Mouse (Mus musculus): ENCODE measurements around the gene Fam189a1. TPM values are rescaled to one million over a fixed set of nuclear protein-coding genes. Genes with fewer than 3 reads are reported as not detected.

The Fam189a1 gene
- 17.1 and 17.5 TPM in 2 replicates for polyA plus RNA-seq (2012; rRNA removed)

DNA sequence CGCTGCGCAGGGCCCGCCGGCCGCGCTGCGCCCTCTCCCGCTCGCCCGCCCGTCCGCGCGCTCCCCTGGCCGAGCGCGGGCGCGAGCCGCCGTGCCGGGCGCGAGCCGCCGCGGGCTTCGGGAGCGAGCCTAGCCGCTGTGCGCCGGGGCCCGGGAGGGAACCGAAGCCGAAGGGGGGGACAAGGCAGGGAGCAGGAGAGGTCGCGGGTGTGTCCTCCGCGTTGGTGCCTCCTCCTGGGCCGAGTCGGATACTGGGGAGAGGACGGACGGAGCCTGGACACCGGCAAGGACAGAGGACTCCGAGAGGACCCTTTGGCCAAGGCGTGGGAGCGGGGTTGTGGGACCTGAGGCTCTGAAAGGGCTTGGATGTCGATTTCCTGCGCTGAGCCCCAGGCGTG lies at the start of gene Fam189a1:
TSS of gene Fam189a1 (minus strand) at position 57 of the 398 bp plus-strand sequence.
- under 1% methylated on average over 50 of the region's 50 CpGs for WGBS
- Histone ChIP-seq H3K4me3 (replicated peaks; ENCODE audit: insufficient read depth, low read depth, low read length) (peak within 1 kb of the TSS; percentile 52), H3K27me3 (ENCODE audit: control insufficient read depth, insufficient read depth, low read length) (no peaks in the 10 kb centered on the region; the same call in 1 of the 2 replicates), H3K27ac (ENCODE audit: insufficient read depth, low read length) (no peak within 1 kb of the TSS), H3K4me1 (ENCODE audit: control insufficient read depth, insufficient read depth, low read length) (no peaks in the 10 kb centered on the region)
- DNase-seq: peak; percentile 49 to 54
- no peak for TF ChIP-seq CTCF (IDR thresholded peaks at IDR 0.05; ENCODE audit: borderline replicate concordance, insufficient read depth, low read depth, low read length)
- TF ChIP-seq POLR2A (IDR thresholded peaks at IDR 0.05; ENCODE audit: borderline replicate concordance, insufficient read depth, low read length): no peak

DNA sequence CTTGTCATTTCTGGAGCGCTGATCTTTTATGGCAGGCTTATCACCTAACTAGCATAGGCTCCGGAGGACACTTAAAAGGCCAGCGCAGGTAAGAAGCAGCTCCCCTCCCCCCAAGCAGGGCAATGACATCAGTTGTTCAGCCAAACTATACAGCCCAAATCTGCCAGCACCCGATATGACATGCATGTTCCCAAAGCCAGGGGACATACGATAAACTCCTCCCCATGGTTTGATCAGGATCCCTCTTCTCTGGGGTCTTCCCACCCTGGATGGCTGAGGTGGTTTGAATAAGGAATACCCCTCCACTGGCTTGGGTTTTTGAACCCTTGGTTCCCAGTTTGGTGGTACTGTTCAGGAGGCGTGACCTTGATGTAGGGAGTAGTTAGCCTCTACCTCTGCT lies 49.7 kb upstream of the Fam189a1 start:
- Histone ChIP-seq H3K27ac (ENCODE audit: insufficient read depth, low read length) (no peak overlapping the region), H3K4me3 (replicated peaks; ENCODE audit: insufficient read depth, low read depth, low read length) (no peak overlapping the region), H3K27me3 (ENCODE audit: control insufficient read depth, insufficient read depth, low read length) (no peaks in the 10 kb centered on the region), H3K4me1 (ENCODE audit: control insufficient read depth, insufficient read depth, low read length) (no peaks in the 10 kb centered on the region)
- no peak for DNase-seq
- no peak for TF ChIP-seq POLR2A (IDR thresholded peaks at IDR 0.05; ENCODE audit: borderline replicate concordance, insufficient read depth, low read length)
- TF ChIP-seq CTCF (IDR thresholded peaks at IDR 0.05; ENCODE audit: borderline replicate concordance, insufficient read depth, low read depth, low read length): no peak
- WGBS: 90% methylated on average over 6 of the region's 6 CpGs

DNA sequence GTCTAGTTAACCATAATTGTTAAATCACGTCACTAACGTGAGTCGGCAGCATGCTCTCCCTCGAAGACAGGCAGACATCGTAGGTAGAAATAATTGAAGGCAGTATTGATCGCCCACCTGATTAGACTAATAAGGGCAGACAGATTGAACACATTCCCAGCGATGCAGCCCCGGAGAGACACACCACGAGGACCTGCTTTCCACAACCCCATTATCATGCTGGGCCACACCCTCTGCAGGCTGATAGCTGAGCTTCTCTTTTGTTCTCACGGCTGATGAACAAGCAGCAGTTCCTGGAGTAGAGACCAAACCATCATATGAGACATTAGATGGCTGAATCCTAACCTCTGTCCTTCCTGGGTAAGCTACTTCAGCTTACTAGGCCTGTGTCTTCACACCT lies 46.3 kb upstream of the Fam189a1 start:
- TF ChIP-seq POLR2A (IDR thresholded peaks at IDR 0.05; ENCODE audit: borderline replicate concordance, insufficient read depth, low read length) (no peak), CTCF (IDR thresholded peaks at IDR 0.05; ENCODE audit: borderline replicate concordance, insufficient read depth, low read depth, low read length) (no peak)
- Histone ChIP-seq H3K27me3 (ENCODE audit: control insufficient read depth, insufficient read depth, low read length) (no peaks in the 10 kb centered on the region), H3K4me3 (replicated peaks; ENCODE audit: insufficient read depth, low read depth, low read length) (no peak overlapping the region), H3K27ac (ENCODE audit: insufficient read depth, low read length) (no peak overlapping the region), H3K4me1 (ENCODE audit: control insufficient read depth, insufficient read depth, low read length) (no peaks in the 10 kb centered on the region)
- DNase-seq: no peak
- 76% methylated on average over 10 of the region's 10 CpGs for WGBS

- TF ChIP-seq CTCF (IDR thresholded peaks at IDR 0.05; ENCODE audit: borderline replicate concordance, insufficient read depth, low read depth, low read length) (no peak), POLR2A (IDR thresholded peaks at IDR 0.05; ENCODE audit: borderline replicate concordance, insufficient read depth, low read length) (no peak)
- Histone ChIP-seq H3K4me1 (ENCODE audit: control insufficient read depth, insufficient read depth, low read length) (no peaks in the 10 kb centered on the region), H3K27me3 (ENCODE audit: control insufficient read depth, insufficient read depth, low read length) (no peaks in the 10 kb centered on the region), H3K27ac (ENCODE audit: insufficient read depth, low read length) (no peak overlapping the region), H3K4me3 (replicated peaks; ENCODE audit: insufficient read depth, low read depth, low read length) (no peak overlapping the region)
- 21% methylated on average over 5 of the region's 5 CpGs for WGBS
- DNase-seq: no peak
Measured at GRCm38 (mm10) chr7:65180694-65181093, 24.3 kb upstream of the Fam189a1 start.

DNA sequence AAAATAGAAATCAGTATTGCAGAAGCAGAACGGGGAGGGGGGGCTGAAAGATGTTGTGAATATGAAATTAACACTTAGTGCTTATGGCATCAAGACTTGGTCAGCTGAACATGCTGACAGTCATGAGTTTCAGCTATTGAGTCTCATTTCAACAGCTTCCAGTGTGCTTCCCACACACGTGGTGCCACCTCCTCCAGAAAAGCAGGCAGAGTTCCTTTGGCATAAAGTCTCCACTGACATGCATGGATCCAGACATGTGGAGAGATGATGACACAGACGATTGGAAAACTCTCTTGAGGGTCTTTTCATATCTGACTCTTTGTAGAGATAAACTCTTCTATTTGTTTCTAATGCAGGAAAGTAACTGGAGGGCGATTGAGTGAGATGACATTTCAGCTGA lies 14.4 kb upstream of the Fam189a1 start:
- Histone ChIP-seq H3K4me1 (ENCODE audit: control insufficient read depth, insufficient read depth, low read length) (no peaks in the 10 kb centered on the region), H3K27me3 (ENCODE audit: control insufficient read depth, insufficient read depth, low read length) (no peaks in the 10 kb centered on the region), H3K4me3 (replicated peaks; ENCODE audit: insufficient read depth, low read depth, low read length) (no peak overlapping the region), H3K27ac (ENCODE audit: insufficient read depth, low read length) (no peak overlapping the region)
- 79% methylated on average over 4 of the region's 4 CpGs for WGBS
- TF ChIP-seq POLR2A (IDR thresholded peaks at IDR 0.05; ENCODE audit: borderline replicate concordance, insufficient read depth, low read length): no peak
- TF ChIP-seq CTCF (IDR thresholded peaks at IDR 0.05; ENCODE audit: borderline replicate concordance, insufficient read depth, low read depth, low read length): no peak
- DNase-seq: no peak

DNA sequence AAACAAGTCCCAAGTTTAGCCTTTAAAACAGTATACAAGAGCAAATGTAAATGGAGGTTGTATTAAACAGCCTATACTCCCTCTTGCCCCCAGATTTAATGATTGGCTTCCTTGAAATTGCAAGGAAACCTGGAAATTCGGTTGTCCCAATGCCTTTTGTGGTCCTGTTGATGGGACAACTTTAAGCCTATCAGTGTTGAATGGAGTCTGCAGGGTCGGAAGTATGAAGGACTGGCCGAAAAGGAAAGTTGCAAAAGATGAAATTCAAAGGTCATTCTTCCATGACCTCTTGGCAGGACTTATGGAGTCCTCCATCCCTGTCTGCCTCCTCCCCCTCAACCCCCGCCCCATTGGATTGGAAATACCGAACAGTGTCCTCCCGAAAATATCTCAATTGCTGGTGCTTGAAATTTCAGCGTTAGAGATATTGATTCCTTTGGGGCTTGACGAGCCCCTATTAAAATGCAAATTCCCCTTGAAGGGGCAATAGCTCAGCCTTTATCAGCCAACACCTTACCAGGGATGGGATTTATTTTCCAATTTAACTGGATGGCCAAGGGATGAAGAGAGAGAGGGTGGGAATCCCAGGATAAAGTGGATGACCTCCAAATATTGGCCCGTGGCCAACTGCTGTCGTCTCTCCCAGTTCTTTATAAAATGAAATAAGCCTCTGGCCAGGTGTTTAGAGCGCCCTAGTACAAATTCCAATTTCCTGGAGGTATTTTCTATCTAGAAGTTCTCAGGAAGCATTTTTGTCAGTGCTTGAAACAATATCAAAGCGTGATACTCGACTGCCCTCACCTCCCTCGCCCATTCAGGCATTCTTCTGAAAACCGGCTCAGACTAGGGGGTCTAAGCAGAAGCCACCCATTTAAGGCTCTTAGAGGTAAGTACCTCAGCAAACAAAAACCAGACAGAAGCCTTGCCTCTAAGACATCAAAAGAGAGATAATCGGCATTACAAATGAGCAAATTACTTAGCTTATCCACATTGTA lies 958 bp upstream of the Fam189a1 start:
- Histone ChIP-seq H3K27ac (ENCODE audit: insufficient read depth, low read length) (no peak overlapping the region), H3K27me3 (ENCODE audit: control insufficient read depth, insufficient read depth, low read length) (no peaks in the 10 kb centered on the region; the same call in 1 of the 2 replicates), H3K4me1 (ENCODE audit: control insufficient read depth, insufficient read depth, low read length) (no peaks in the 10 kb centered on the region), H3K4me3 (replicated peaks; ENCODE audit: insufficient read depth, low read depth, low read length) (peak overlapping the region; percentile 39)
- no peak for DNase-seq
- TF ChIP-seq POLR2A (IDR thresholded peaks at IDR 0.05; ENCODE audit: borderline replicate concordance, insufficient read depth, low read length): no peak
- TF ChIP-seq CTCF (IDR thresholded peaks at IDR 0.05; ENCODE audit: borderline replicate concordance, insufficient read depth, low read depth, low read length): no peak
- 25% methylated on average over 16 of the region's 16 CpGs for WGBS

DNA sequence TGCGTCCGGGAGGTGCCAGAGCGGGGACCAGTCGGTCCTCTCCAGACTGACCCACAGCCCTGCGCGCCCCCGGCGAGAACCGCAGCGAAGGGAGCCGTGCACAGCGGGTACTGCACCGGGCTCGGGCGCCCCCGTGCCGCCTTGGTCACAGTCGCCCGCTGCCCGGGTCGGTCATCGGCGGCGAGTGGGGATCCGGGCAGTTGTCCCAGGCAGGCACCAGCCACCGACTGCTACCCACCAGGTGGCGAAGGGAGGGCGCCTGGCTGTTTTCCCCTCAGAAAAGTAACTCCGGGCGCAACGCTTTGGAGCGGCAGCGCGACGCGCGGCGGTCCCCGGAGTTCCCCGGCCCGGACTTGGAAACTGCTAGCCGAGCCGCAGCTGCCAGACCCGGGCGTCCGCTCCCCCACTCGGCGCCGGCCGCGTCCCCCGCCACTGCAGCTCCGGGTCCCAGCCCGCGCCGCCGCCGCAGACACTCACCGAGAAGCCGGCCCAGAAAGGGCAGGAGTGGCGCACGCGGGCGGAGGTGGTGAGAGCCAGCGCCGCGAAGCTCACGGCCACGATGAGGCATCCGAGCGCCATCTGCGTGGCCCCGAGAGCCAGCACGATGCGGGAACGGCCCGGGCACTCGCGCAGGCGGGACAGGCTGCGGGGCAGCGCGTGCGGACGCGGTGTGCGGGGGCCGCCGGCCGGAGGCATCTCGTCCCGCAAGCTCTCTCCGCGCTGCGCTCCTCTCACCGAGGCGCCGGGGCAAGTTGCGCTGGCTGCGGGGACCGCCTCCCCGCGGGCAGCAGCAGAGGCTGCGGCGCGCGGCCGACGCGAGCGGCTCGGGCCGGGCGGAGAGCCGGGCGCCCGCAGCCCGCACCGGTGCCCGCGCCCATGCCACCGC lies 499 bp downstream of the Fam189a1 start:
- H3K27me3 ChIP-seq (ENCODE audit: control insufficient read depth, insufficient read depth, low read length): no peaks in the 10 kb centered on the region; the same call in 1 of the 2 replicates
- no peaks in the 10 kb centered on the region for H3K4me1 ChIP-seq (ENCODE audit: control insufficient read depth, insufficient read depth, low read length)
- TF ChIP-seq POLR2A (IDR thresholded peaks at IDR 0.05; ENCODE audit: borderline replicate concordance, insufficient read depth, low read length): no peak
- WGBS: under 1% methylated on average over 116 of the region's 122 CpGs
- peak; percentile 70 to 72 for DNase-seq
- peak overlapping the region; percentile 52 for H3K4me3 ChIP-seq (replicated peaks; ENCODE audit: insufficient read depth, low read depth, low read length)
- no peak overlapping the region for H3K27ac ChIP-seq (ENCODE audit: insufficient read depth, low read length)
